1 mouse cellular context compared by ENCODE assay signal in genomic region chr1:152800633-152801176, GRCm38 (mm10).
A peak's percentile ranks its signal among the peaks of the same experiment; 100 is the strongest.
TF ChIP-seq lines count a peak whose summit lies in the region.

No protein-coding gene starts in this region.

TF ChIP-seq in MEL, 35 proteins besides CTCF, POLR2A, EP300 and RAD21:
- TF ChIP-seq MYC (IDR thresholded peaks at IDR 0.05; ENCODE audit: low read depth, low read length) (peak; percentile 56; the same call in 1 of the 2 replicates), TBP (IDR thresholded peaks at IDR 0.05; ENCODE audit: low read depth, low read length) (peak; percentile 96), UBTF (IDR thresholded peaks at IDR 0.05; ENCODE audit: borderline replicate concordance, insufficient read depth, low read depth, low read length) (peak; percentile 68; the same call in 1 of the 2 replicates), MXI1 (IDR thresholded peaks at IDR 0.05; ENCODE audit: low read depth, low read length) (0 out of 2 replicates have a peak, but pooled peaks have one; percentile 8), ELF1 (IDR thresholded peaks at IDR 0.05; ENCODE audit: low read depth, low read length) (no peak), POLR2AphosphoS2 (IDR thresholded peaks at IDR 0.05; ENCODE audit: low read length) (no peak), RCOR1 (IDR thresholded peaks at IDR 0.05; ENCODE audit: low read depth, low read length) (peak; percentile 42; the same call in 1 of the 2 replicates), GATA1 (IDR thresholded peaks at IDR 0.05; ENCODE audit: low read depth, low read length) (peak; percentile 60), TAL1 (IDR thresholded peaks at IDR 0.05; ENCODE audit: low read length) (peak; percentile 9; the same call in 1 of the 2 replicates), ETS1 (IDR thresholded peaks at IDR 0.05; ENCODE audit: low read depth, low read length) (peak; percentile 51; the same call in 1 of the 2 replicates)
